Mouse (Mus musculus) kidney, adult 8-10 months (tissue): ENCODE results near the gene Gm6871.
"Not testable (repeated sequence)": the region's sequence is repeated elsewhere in the genome, so short reads cannot be mapped to it uniquely, and the experiment has no call there.

Experiments
- DNase-seq, 2 experiments: peaks; one replicate each; pipeline ENCODE4 v3.0.0; 2022

Gene Gm6871

DNA sequence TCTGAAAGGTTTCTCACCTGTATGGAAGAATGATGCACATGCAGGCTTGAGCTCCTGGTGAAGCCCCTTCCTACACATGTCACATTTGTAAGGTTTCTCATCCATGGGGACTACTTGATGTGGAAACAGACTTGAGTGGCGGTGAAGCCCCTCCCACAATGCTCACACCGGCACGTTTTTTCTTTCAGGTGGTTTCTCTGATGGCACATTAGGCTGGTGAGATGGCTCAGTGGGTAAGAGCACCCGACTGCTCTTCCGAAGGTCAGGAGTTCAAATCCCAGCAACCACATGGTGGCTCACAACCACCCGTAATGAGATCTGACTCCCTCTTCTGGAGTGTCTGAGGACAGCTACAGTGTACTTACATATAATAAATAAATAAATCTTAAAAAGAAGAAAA is at the start of gene Gm6871:
Gene Gm6871, minus strand, starts transcription at position 101 of the 400 bp plus-strand sequence.
- DNase-seq = not testable (repeated sequence)

DNA sequence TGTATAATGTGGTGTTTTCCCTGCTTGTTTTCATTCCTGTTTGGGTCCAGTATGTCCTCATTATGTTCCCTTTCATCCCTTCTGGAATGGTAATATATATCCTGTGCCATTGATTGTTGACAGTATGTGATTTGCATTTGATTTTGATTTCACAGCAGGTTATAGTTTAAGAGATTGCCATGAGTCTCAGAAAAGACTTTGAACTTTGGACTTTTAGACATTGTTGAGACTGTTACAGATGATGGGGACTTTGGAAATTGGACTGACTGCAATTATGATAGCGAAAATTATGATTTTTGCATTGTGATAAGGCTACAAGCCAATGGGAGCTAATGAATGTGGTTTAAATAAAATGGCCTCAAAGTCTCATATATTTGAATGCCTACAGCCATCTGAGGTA is 42.8 kb upstream of the Gm6871 start:
- DNase-seq = not testable (repeated sequence)

DNA sequence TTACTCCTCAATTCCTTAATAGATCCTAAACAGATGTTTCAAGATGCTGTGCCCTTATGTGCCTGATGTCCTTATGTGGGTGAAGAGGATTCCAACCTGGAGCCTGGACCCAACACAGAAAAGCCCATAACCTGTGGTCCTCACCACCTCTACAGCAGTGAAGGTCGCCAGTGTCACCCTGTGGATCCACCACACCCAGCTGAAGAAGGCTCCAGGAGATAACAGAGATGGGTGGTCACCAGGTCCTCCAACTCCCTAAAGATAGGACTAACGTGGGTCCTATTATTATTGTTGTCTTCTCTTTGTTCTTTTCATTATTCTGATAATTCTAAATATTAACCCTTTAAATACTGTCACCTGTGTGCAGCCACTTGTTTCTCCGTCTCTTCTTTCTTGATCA is 38.2 kb upstream of the Gm6871 start:
- DNase-seq = no peak

DNA sequence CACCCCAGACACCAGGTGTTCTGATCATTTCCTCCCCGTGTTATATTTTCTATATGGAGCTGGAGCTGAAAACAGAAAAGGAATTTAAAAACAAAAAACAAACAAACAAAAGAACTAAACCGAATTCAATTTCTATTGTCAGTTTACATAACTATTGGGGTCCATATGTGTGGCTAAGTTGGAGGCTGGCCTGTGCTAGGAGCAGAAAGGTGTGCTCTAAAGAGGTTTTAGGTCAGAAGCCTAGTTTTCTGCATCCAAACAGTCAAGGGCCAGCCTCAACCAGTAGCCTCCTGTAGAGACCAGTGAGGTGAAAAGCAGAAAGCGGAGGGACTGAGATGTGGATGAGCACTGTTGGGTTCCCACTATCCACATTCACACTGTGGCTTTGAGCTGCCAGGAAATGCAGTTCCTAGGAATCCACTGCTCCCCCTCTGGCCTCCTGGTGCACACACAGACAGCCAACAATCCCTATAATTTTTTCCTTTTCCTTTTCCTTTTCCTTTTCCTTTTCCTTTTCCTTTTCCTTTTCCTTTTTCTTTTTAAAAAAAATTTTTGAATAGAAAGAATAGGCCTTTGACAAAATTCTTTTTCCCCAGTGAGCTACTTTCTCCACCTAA is 26.6 kb upstream of the Gm6871 start:
- DNase-seq = no peak

DNA sequence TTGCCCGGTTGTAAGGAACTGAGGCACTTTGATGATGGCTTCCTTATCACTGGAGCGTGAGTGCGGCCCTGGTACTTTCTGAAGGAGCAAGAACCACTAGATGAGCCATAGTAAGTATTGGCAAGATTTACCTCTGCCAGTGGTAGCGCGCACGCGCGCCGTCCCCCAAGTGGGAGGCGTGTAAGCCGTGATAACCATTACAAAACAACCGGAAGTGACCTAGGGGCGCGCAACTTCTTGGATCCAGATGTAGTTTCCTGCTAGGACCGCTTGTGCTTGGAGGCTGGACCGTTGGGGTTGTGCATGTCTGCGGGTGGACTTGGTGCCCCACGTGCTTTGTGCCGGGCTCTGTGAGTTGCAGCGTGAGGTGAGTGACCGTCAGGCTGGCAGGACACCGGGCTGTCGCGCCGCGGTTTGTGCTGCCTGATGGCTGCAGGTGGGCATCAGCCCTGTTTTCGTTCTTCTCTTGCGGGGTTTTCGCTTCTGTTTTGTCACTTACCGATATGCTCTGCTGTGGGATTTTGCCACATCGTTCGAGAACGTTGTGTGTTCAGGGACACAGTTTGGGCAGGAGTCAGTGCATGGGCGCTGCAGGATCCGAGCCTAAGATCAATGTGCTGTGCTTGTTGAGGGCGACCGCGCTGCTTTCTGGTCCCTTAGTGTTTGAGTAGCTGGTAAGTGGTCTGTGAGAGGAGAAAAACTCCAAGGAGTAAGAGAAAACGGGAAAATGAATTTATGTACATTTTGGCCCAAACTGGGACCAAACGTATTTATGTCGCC is 25.8 kb upstream of the Gm6871 start, which contains the start of gene 2610021A01Rik:
Gene 2610021A01Rik, plus strand, starts transcription at position 197 of the 780 bp plus-strand sequence.
- DNase-seq = peak; percentile 94 to 96

DNA sequence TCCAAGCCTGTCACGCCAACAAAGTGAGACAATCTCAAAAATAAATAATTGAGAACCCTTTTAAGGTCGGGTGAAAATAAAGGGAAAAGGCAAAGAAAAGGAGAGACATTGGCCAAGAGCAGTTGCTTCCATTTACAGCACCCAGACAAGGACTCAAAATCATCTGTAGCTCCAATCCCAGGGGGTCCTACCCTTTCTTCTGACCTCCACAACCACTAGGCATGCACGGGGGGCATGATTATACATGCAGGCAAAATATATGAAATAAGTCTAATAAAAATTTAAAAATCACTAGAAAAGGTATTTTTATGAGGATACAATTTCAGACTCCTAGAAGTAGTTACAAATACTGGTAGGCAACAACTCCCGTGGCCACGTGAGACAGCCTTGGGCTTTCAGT is 25.2 kb upstream of the Gm6871 start:
- no peak for DNase-seq

DNA sequence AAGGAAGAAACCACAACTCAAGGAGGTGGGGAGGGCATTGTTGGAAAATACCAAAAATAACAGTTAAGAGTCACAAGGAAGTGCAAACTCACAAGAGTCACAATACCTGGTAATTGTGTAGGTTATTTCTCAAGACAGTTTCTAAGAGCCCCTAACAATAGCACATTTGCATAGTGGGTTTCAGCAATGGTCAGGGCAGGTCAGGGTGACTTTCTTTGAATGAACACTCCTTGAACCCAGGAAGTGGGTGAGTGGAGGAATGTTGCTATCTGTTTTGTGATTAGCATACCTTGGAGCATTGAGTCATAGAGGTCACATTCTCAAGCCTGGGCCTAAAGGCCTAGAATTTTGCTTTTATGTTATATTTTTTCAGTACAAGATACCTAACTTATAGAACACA is 14.4 kb upstream of the Gm6871 start:
- DNase-seq = not testable (repeated sequence)

DNA sequence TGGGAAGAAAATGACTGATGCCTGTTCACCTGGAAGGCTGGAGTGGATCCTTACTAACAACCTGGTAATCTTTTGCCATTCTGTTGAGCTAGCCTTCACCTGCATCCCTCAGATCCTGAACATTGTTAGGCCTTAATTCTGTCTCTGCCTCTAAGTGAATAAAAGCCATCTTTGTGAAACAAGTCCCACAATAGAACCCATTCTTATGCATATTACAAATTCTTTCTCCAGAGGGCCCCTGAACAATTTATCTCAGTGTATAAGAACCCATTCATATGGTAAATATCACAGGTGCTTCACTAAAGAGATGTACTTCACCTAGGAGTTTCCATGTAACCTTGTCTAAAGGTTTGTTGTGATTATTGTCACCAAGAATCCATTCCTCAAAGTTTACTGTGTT is 8.6 kb upstream of the Gm6871 start:
- no peak for DNase-seq

DNA sequence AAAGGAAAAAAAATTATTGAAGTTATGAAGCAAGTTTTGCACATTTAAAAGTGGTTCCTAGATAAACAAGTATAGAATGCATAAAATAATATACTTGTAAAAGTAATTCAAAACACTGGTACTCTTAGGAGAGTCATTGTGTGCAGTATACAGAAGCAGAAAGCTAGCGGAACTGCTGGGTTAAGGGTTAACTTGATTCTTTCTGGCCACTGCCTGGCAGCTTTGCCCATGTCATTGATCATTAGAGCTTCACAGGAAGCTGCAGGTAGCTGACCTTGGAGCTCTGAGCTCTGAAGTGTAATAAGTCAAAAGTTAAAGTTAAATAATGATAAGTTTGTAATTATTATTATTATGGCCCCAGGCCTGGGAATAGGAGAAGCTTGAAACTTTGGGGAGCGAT is 4.5 kb upstream of the Gm6871 start:
- DNase-seq = peak; percentile 44 to 56

DNA sequence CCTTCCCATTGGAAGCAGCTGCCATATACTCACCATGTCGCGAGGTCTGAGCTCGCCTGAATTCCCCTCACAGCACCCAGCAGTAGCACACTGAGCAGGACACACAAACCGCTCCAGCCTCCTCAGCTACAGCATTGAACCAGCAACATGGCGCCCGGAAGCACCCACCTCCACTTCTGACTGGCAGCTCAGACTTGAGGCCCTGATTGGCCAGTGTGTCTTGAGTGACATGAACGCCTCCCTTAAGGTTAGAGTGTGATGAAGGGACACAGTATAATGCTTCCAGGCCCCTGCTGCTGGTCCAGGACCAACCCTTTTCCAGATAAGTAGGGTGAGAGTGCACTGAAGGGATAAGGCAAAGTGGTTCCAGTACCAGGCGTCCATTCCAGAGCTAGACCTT is 12.8 kb downstream of the Gm6871 start:
- DNase-seq = no peak

DNA sequence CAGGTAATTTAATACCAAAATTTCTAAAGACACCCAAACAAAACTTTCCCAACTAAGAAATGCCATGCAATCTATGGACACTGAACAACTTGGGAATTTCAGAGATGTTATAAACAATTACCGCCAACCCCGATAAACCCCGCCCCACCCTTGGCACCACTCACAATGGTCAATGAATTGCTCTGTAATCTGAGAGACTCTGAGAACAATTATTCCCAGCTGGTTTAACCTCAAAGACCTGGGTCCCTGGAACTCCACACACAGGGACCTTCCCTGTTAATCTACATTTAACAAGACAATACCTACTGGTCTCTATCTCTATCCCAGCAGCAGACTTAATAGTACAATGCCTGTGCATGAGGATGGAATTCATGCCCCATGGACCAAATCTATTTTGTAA is 60.8 kb downstream of the Gm6871 start:
- no peak for DNase-seq

DNA sequence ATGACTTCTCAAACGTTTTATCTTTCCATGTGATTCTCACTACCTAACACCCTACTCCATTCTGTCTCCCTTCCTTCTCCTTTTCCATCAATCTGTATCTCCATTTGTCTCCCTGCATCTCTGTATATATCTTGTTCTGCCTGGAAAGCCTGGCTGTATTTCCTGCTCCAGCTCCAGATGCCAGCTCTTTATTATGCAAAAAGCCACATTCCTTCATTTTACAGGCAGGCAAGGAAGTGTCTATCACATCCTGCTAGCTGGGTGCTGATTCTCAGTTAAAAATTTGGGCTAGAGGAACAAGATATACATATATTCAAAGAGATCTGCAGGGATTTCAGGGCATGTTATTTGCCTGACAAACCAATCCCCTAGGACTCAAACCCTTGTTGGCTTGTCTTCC is 61.3 kb downstream of the Gm6871 start:
- no peak for DNase-seq

DNA sequence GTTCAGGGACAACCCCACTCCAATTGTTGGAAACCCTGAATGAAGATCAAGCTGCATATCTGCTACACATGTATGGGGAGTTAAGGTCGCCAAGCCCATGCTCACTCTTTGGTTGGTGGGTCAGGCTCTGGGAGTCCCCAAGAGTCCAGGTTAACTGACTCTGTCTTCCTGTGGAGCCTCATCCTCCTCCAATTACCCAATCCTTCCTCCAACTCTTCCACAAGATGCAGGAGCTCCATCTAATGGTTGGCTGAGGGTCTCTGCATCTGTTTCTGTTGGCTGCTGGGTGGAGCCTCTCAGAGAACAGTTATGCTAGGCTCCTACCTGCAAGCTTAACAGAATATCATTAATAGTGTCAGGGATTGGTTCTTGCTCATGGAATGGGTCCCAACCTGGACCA is 71.1 kb downstream of the Gm6871 start:
- DNase-seq = peak in 1 of 2 experiments; percentile 10

DNA sequence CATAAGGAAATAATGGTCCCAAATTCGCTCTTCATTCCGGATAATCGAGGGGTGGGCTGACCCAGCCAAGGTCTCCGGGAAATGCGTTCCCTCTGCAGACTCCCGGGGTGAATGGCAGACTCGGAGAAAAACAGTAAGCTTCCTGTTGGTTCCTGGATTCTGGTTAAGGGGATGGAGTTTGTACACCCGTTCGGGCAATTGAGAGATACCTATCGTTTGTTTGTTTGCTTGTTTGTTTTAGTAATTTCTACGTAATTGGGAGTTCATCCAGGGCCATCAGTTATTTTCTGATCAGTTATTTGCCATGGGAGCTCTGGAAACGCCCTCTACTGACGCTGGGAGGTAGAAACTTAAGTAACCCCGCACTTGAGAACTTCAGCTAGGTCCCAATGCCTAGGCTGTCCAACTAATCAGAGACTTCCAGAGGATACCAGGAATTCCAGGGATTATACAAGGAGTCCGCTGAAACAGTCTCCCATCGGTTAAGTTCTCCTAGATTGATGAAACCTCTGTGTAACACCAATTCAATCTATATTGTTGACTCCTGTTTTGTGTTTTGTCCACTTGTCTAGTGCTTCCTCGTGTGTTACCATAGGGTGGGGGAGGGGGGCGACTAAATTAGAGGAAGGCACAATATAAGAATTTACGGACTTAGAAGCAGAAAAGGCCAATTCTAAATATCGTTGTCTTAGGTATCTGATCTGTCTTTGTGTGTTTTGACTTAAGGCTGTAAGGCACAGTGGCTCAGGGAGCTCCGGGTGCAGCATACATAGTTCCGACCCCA is 73.1 kb downstream of the Gm6871 start:
- DNase-seq = peak; percentile 84 to 88

DNA sequence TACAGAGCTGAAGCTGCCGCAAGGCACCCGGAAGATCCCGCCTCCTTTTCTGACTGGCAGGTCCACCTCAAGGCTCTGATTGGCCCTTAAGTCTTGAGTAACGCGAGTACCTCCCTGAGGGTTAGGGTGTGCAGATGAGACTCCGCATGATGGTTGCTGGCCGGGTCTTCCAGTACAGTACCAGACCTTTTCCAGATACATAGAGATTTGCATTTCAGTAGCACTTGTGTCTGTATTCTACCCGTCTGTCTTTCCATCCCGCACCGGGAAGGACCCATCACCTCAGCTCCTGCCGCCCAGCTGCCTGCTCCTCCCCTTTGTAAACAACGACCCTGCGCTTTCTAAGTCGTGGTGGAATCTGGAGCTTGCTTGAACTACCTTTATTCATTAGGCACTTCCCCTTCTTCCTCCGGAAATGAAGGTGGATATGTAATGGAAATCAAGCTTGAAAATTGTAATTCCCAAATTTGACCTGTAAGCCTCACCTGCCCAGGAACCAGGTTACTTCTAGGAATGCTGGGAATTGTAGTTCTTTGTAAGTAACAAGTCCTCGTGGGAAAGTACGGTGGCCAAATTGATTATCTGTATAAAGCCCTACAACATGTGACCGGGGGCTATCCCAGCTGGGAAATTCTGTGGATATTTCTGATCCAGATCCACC is 73.9 kb downstream of the Gm6871 start, which contains the start of the genes Gm20449 and AW146154:
Gene Gm20449, minus strand, starts transcription at position 29 of the 661 bp plus-strand sequence.
Gene AW146154, minus strand, starts transcription at position 502 of the 661 bp plus-strand sequence.
- DNase-seq = peak; percentile 99 to 100

DNA sequence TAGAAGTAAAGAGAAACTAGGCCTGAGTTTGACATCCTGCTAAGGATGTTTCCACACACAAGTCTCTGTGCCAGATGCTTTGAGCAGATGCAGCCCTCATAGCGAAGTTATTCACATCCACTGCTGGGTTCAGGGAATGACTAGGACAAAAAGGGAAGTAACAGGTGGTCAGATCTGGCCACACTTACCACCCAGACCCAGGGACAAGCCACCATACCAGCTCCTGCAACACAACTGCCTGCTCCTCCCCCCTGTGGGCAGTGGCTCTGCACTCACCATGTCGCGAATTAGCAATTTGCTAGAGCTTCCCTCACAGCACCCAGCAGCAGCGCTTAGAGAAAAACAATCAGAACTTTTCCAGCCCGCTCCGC is 74.5 kb downstream of the Gm6871 start:
- not testable (repeated sequence) for DNase-seq

DNA sequence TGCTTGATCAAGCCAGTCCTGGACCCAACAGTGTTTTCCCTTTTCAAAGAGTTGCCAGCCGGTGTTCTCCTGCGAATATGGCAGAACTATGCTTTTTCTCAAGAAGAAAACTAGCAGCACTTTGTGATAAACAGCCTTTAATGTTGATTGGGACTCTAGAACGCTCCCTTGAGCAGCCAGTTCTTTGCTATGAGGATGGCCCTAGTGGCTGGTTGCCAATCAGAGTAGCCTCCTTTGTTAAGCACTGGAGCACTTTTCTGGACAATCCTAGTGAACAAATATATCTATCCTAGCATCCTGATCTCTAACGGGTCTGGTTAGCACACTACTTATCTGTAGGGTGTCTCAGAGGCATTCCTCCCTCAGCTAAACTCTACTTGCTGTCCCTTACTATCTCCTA is 75.0 kb downstream of the Gm6871 start:
- not testable (repeated sequence) for DNase-seq

DNA sequence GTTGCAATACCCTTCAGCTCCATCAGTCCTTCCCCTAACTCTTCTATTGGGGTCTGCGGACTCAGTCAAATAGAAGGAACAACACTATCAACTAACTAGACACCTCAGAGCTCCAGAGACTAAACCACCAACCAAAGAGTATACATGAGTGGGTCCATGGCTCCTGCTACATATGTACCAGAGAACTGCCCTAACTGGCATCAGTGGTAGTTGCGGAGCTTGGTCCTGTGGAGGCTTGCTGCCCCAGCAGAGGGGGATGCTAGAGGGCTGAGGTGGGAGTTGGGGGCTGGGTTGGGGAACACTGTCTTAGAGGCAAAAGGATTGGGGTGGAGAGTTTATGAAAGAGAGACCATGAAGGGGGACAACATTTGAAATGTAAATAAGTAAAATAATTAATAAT is 75.6 kb downstream of the Gm6871 start:
- peak in 1 of 2 experiments; percentile 14 for DNase-seq
